Mouse (Mus musculus) erythroblast, adult 5-6 weeks (primary cell): Measurements from ENCODE around the gene Vrk2. TPM values are rescaled to one million over a fixed set of nuclear protein-coding genes. Genes with fewer than 3 reads are reported as not detected.

ENCODE experiments used
- ATAC-seq: replicated peaks from 2 replicates; pipeline ENCODE4 v1.8.0; 2016; ENCODE audit warnings: moderate number of reproducible peaks, mild to moderate bottlenecking, moderate TSS enrichment, inconsistent platforms; ENCODE audit not compliant: poor library complexity, low FRiP score, severe bottlenecking
- total RNA-seq, 2 experiments: library from RNA; stranded (forward) in 1 of 2; stranded (reverse) in 1 of 2; fragments of 150-400 nt in 1 of 2; fragments of 200-764, 138-1000 nt in 1 of 2; gene quantifications; 2 replicates each; pipeline versions ENCODE4 v1.2.3 to v1.2.4; 2015 to 2017; ENCODE audit warnings: low replicate concordance in 2 of 2

Gene Vrk2
- total RNA-seq, 2 experiments from 2014 or later: 39.0 to 52.9 TPM

DNA sequence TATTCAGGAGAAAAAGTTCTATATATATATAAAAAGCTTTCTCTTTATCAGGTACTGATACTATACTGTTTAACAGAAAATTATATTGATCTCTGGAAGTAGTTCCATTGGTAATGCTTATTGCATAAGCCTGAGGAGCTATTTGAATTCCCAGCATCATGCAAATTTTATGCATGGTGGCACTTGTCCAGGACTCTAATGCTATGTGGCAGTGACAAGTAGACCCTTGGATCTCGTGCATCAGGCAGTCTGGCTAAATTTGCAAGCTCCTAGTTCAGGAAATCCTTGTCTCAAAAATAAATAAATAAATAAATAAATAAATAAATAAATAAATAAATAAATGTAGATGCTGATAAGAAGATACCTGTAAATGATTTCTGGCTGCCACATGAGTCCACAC, 152.7 kb downstream of the Vrk2 start:
- ATAC-seq: no peak

DNA sequence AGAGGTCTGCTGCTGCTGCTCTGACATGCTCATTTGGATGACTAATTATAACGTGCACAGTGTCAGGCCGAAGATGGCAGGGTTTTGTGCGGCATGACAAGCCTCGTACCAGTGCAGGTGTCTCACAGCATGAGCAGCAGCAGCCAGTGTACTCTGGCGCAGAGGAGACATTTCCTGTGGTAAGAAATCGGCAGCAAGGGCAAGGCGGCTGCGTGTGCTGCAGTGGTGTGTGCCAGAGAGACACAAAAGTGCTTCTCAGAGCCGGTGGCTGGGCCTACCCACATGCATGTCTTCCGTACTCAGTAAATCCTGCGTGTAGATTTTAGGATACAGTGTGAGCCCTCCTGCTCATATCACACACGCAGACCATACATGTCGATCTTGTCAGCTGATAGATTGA, 156.0 kb downstream of the Vrk2 start:
- no peak for ATAC-seq

DNA sequence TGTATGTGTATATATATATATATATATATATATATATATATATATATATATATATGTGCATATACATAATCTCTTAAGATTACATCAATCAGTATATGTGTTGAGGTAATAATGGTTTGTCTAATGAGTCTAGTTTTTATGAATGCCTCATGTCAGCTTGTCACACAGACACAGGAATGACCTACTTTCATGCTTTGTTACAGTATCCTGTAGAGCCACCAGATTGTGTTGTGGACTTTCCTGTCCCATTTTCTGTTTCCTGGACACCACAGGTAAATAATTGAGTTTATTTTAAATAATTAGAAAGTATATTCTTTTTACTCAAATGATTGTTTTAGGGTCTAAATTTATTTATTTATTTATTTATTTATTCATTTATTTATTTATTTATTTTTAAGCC, 159.6 kb downstream of the Vrk2 start:
- no peak for ATAC-seq

DNA sequence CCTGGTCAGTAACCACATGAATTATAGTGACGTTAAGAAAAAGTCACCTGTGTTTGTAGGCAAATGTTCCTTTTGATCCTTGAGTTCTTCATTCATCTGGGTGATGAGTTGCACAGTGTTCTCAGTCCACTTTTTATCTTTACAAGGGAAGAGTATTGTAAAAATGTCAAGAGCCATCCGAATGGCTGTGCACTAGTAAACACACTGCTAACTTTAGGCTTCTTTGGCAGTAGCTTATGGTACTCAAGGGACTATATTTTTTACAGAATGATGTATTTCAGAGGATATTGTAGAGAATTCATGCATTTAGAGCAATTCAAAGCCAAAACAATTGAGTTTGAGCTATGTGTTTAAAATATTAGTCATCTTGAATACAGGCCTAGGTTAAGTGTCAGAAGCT, 172.3 kb downstream of the Vrk2 start:
- no peak for ATAC-seq

Other genes with a start within 250 kb of the Vrk2 start
- gene Fancl, start 207.9 kb downstream of the Vrk2 start, total RNA-seq (2015; ENCODE audit: low replicate concordance): 10.8 and 17.6 TPM in 2 replicates
- gene Fancl, start 207.9 kb downstream of the Vrk2 start, total RNA-seq (2017; ENCODE audit: low replicate concordance): 15.2 and 28.6 TPM in 2 replicates
- not detected in 2 replicates for gene Gm6899, start 758 bp downstream of the Vrk2 start, total RNA-seq (2015; ENCODE audit: low replicate concordance)
- gene Gm6899, start 758 bp downstream of the Vrk2 start, total RNA-seq (2017; ENCODE audit: low replicate concordance): not detected in 2 replicates